Mouse (Mus musculus) gastrocnemius, adult 18-20 months (tissue): ENCODE data around the gene Mest. TPM values are rescaled to one million over a fixed set of nuclear protein-coding genes. Genes with fewer than 3 reads are reported as not detected.
A peak's percentile ranks its signal among the peaks of the same experiment; 100 is the strongest.

Experiments
- DNase-seq: peaks from one replicate; pipeline ENCODE4 v3.0.0; 2021; ENCODE audit warnings: low spot score
- long read RNA-seq, 2 experiments: library from polyadenylated mRNA; stranded (forward); transcript quantifications; one replicate each; pipeline ENCODE4 v2.0.0; 2021
- total RNA-seq, 2 experiments: library from RNA; stranded (reverse); gene quantifications; 2 replicates each; pipeline ENCODE4 v1.2.3; 2021

The Mest gene
- 1 to 10 TPM; 1.8 to 3.2 TPM for total RNA-seq
- long read RNA-seq, experiment 1, transcript Mest-211 (12 exons, 2,561 nt): major isoform, 6 of 6 reads
- long read RNA-seq, experiment 1, partial matches to known transcripts: 0 of 6 reads
- long read RNA-seq, experiment 1, other reads (novel, unspliced or antisense): 0 of 6 reads
- long read RNA-seq, experiment 2, partial matches to known transcripts: 0 of 2 reads
- long read RNA-seq, experiment 2, other reads (novel, unspliced or antisense): 0 of 2 reads

- DNase-seq: no peak
These were observed at the start of gene Mest for GRCm38 (mm10) chr6:30723331-30723730. TSS of gene Mest (plus strand) at chr6:30723547.

DNA sequence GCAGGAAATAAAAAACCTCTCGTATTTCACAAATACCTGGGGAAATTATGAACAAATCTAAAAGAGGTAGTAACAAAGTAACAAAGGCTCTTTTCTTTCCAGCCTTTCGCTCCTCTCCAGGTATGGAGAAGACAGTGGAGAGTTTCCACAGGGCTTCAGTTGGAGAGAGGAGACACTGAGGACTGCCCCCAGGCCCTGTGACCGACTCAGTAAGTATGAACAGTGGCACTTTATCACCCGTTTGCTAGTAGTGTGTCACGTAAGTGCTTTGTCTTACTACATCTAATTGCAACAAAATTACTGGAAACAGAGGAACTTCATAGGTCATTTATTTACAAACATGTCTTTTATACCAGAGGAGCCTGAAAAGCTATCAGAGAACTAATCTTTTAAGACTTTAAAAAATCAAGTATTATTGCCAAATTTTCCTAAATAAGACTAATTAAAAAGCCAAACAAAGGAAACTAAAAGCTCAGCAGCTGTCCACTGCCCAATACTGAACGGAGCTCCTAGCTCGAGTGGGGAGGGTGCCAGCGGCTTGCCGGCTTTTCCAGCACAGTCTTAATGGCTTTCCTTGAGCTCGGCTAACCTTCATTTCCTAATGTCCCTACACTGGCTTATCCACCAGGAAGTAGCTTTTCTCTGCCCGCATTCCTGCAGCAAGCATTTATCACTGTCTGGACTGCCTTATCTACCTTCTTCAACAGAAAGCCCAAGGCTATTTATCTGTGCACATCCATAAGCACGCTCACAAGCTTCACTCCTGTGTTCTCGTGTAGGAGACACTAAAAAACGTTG, 49.4 kb upstream of the Mest start:
- DNase-seq: no peak

- DNase-seq: no peak
These were observed 48.5 kb upstream of the Mest start for GRCm38 (mm10) chr6:30674714-30675280.

DNA sequence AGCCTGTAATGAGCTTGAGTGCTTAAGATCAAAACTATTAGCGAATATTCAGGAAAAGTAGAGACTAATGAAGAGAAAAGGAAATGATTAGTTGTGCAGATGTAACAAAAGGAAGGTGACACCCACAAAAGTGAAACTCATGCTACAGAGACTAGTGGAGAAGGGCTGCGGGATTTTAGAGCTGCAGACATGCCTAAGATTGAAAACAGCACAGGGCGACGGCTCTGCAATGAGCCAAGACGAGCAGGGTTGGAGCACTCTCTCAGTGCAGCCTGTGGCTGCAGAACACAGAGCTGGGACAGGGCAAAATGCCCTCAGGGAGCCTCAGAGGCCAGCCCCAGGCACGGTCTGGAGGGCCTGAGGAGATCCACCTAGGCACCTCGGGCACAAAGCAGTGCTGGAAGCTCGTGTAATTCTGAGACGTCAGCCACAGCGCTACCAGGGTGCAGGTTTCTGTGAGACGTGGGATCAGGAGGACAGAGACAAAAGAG, 48.0 kb upstream of the Mest start:
- peak; percentile 15 for DNase-seq

- no peak for DNase-seq
These were observed 46.8 kb upstream of the Mest start for GRCm38 (mm10) chr6:30676506-30676905.

- DNase-seq: no peak
These were observed 45.8 kb upstream of the Mest start for GRCm38 (mm10) chr6:30677591-30677990.

GRCm38 (mm10) chr6:30678482-30678881, 44.9 kb upstream of the Mest start:
- DNase-seq: no peak

DNA sequence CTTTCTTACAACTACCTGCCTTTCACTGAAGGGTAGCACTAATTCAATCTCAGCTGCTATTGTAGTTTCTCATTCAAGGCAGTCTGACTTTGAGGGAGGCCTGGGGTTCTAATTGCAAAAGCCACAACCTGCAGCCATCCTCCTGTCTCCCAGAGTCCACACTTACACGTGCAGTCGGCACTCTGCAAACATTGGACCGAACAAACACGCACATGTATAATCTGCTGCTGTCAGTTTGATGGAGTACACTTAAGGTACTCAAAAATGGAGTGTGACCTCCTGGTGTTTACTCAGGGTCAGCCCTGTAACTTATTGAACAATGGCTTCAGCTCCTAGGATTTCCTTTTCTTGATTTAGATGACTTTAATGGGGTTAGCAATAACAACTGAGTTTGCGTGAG, 43.8 kb upstream of the Mest start:
- DNase-seq: no peak

DNA sequence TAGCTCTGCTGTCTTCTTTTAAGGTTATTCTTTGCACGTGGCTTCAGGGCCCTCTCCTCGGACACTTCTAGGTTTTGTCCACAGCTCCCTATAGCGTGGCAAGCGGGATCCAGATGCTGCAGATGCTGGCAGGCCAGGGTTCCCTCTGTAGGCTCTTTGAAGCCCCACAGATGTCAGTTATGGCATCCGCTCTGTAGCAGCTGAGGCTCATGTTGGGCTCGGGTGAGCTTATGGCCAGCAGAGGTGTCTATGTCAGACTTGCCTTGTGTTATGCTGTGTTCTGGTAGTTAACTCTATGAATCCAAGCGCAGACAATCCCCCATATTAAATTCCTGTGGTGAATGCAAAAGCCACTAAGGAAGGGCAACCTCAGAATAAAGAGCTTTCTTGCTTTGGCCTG, 42.9 kb upstream of the Mest start:
- DNase-seq: no peak

GRCm38 (mm10) chr6:30681935-30682900, 41.1 kb upstream of the Mest start:
- DNase-seq: peak; percentile 36

DNA sequence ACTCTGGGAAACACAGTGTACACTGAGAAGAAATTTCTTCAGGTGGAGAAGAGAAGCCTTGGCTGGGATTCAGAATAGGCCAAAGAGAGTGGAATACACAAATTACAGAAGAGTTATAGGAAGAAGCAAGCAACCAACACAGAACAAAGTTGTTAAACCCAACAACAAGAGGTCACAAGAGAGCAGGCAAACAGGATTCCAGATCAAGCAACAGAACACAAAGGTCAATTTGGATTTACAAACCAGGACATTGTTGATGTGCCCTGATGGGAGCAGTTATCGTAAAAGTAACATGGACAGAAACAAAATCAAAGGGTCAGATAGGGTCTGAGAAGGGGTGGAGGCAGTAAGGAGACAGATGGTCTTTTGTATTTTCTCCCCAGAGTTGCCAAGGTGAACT, 38.8 kb upstream of the Mest start:
- DNase-seq: no peak

DNA sequence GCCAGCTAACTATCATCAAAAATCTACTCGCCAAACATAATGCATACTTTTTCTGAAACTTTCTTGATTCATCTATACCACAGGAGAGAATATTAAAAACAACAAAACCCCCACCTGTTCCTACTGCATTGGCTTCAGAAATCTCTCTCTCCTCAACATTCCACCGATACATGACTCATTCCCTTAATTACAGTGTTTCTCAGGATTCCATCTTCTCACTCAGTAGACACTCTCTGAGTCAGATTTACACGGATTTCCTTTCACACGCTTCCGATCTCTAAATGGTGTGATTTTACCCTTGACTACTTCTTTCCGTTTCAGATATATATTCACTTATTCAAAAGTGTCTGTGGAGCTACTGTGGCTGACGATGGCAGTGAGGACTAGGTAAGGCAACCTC, 36.1 kb upstream of the Mest start:
- no peak for DNase-seq

DNA sequence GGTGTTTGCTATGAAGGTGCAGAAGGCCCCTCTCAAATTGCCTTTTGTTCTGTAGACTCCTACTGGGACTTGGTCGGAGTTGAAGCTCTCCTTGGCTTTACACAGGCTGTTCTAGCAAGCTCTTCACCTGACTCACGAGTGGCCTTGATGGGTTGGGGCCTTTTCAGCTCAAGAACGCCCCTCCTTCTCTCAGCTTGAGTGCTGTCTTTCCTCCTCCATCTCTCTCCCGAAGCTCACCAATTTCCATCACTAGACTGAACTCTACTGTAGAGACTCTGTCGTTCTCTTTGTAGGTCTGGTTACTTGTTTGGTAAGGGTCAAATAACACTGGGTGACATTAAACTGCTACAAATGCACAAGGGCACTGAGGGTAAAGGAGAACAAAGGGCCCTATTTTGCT, 30.5 kb upstream of the Mest start:
- DNase-seq: no peak

- peak; percentile 95 for DNase-seq
These were observed 29.9 kb upstream of the Mest start, which contains the start of gene Cep41 for GRCm38 (mm10) chr6:30693350-30693991. TSS of gene Cep41 (minus strand) at chr6:30693749.

- DNase-seq: no peak
These were observed 29.1 kb upstream of the Mest start for GRCm38 (mm10) chr6:30694209-30694608.

DNA sequence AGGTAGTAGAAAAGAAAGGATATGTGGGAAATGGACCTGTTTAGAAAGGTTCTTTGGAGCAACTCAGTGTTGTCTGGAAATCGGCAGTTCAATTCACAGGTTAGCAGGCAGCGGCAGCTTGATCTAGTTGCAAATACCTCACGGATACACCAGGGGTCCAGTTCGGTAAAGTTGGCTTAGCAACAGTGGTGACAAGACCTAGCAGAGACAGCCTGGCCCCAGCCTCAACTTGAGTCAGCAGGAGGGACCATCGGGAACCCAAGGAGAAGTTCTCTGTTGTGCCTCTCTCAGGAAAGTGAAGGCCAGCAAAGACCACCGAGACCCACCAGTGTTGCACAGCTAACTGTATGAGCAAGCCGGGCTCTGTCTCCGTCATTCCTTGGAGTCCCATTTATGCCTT, 28.2 kb upstream of the Mest start:
- no peak for DNase-seq

DNA sequence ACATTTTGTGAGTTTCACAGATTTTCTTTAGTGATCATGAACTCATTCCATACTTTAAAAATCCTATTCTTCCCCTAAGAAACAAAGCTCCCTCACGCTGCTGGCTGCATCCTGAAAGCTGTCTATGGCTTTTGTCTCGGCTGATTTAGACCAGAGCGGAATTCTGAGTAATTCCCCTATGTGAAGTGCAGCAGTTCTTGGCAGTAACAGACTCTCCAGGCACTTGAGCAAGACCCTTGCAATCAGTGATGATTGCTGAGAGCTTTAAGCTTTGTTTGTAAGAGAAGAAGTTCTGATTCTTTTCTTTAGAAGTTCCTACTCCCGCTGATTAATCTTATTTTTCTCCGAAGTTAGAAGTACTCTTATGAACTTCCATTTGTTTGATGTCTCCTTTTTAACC, 25.9 kb upstream of the Mest start:
- no peak for DNase-seq

- peak; percentile 18 for DNase-seq
These were observed 25.3 kb upstream of the Mest start for GRCm38 (mm10) chr6:30698036-30698435.

GRCm38 (mm10) chr6:30700182-30700581, 23.2 kb upstream of the Mest start:
- no peak for DNase-seq

DNA sequence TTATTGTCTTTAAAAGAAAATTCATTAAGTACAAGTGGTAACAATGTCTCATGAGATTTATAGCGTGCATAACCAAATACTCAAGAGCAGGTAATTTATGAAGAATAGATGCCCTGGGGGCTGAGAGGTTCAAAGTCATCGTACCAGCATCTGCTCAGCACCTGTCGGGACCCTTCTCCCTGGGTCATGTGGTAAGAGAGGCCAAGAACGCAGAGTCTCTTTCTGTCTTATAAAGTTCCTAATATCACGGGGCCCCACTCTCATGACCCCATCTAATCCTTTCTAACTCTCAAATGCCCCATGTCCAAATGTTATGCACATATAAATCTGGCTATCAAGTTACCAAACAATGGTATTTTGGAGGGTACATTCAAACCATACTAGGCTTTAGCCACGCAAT, 20.5 kb upstream of the Mest start:
- no peak for DNase-seq

DNA sequence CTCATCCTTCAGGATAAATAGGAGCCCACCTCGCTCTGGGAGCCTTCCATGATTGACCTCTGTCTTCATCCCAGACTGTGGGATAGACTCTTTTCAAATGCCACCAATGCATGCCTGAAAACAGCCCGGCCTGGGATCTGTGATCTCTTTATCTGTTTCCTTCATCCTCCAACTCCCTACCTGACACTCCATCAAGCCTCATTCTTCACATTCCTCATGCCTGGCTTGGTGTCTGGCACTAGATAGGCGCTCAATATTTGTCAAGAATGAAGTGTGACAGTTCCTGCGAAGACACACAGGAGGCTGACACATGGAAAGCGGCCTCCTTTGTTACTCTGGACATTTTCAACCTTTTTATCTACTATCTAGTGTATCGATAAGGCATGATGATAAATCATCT, 19.9 kb upstream of the Mest start:
- DNase-seq: no peak
